Mouse (Mus musculus): ENCODE data around the gene Gm10392. TPM values are rescaled to one million over a fixed set of nuclear protein-coding genes. Genes with fewer than 3 reads are reported as not detected.

Gene Gm10392
- polyA plus RNA-seq, 1 experiment from 2014 or later = not detected

DNA sequence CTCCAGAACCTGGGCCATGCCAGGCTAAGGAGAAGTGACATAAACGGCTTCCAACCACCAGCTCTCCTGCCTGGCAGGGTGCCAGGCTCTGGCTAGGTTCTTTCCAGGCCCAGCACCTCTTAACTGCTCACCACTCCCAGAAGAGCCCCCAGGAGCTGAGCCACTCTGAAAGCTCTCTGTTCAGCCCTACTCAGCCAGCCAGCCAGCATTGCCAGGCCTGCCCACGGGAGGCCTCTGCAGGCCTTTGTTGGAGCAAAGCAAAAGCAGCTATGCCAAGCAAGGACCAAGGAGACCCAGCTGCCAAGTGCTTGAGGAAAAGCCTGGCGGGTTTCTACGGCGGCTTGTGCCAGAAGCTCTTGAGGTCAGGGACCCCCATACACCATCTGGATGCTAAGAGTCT, 32.2 kb downstream of the Gm10392 start:
- Histone ChIP-seq H3K4me3 (0 out of 2 replicates have a peak overlapping the region, but pooled peaks have one; percentile 4), H3K27ac (peak overlapping the region; percentile 53; the same call in 1 of the 2 replicates), H3K4me2 (replicated peaks) (peak overlapping the region; percentile 96), H3K9ac (peak overlapping the region; percentile 50), H3K4me1 (peaks cover 69% of the 10 kb centered on the region), H3K9me3 (no peaks in the 10 kb centered on the region), H3K36me3 (no peaks in the 10 kb centered on the region), H3K27me3 (no peaks in the 10 kb centered on the region)
- ATAC-seq (ENCODE audit: low FRiP score, low read depth) = no peak
- 47% methylated on average over 5 of the region's 5 CpGs for WGBS

DNA sequence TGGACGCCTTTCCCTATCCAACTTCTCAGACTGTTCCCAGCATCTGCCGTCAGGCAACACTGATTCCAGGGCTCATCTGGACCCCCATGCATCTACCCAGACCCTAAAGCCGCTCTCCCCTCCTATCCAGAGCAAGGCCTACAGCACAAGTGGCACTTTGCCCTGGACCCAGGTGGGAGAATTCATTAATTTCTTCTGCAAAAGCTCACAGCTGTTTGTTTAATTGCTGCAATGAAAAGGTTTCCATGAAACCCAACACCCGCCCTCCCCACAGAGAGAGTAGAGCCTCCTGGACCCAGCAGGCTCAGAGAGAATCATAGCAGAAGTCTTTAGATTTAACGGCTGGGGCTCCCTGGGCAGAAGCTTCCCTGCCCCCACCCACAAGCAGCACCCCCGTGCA, 33.8 kb downstream of the Gm10392 start:
- Histone ChIP-seq H3K9me3 (no peaks in the 10 kb centered on the region), H3K4me2 (replicated peaks) (peak overlapping the region; percentile 42), H3K9ac (no peak overlapping the region), H3K4me1 (peaks cover 55% of the 10 kb centered on the region), H3K36me3 (no peaks in the 10 kb centered on the region), H3K27me3 (no peaks in the 10 kb centered on the region), H3K27ac (peak overlapping the region; percentile 69; the same call in 1 of the 2 replicates), H3K4me3 (no peak overlapping the region)
- 20% methylated on average over 6 of the region's 6 CpGs for WGBS
- 0 out of 2 replicates have a peak, but pooled peaks have one; percentile 9 for ATAC-seq (ENCODE audit: low FRiP score, low read depth)

DNA sequence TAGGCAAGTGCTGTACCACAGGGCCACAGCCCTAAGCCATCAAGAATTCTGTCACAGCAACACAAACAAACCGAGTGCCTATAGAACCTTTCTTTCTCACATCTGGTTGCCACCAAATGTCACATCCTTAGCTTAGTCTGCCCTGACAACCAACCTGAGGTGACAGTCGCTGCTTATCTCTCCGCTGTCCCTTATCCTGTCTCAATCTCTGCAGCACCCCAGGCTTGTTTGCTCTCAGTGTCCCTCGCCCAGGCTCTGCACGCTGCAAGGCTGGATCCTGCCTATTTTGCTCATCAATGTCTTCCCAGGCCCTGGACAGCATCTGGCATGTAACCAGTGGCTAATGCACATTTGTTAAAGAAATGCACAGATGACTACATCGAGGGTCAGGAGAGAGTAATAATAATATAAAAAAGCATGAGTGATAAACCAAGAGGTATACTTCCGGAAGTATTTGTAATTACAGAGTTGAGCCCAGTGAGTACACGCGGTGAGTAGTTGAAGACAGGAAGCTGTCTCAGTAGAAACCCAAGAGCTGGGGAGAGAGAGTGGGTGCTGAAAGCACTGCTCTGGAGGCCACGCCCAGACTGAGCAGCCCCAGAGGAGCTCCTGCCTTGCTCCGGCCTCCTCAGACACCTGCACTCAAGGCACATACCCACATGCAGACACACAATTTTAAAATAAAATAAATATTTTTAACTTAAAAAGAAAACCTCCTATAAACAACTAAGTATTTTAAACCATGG, 35.3 kb downstream of the Gm10392 start:
- no peaks in the 10 kb centered on the region for H3K9me3 ChIP-seq
- H3K4me2 ChIP-seq (replicated peaks) = no peak overlapping the region
- ATAC-seq (ENCODE audit: low FRiP score, low read depth) = no peak
- no peak overlapping the region for H3K27ac ChIP-seq
- 56% methylated on average over 11 of the region's 11 CpGs for WGBS
- peaks cover 49% of the 10 kb centered on the region for H3K4me1 ChIP-seq
- no peaks in the 10 kb centered on the region for H3K27me3 ChIP-seq
- no peak overlapping the region for H3K4me3 ChIP-seq
- no peaks in the 10 kb centered on the region for H3K36me3 ChIP-seq
- H3K9ac ChIP-seq = no peak overlapping the region

DNA sequence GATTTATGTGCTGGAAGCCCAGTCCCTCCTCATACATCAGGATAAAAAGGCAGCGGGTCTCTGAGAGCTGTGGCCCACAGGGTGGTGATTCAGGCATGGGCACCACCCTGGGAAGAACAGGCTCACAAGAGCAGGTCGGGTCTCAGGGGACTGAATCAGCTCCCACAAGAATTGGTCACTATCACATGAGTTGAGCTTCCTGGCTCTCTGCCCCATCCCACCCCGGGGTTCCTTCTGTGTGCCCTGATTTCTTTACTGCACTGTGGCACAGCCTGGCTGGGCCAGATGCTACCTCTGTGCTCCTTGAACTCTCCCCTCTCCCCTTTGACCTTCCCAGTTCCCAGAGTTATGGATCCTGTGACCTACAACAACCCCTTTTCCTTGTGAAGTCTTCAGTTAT, 36.0 kb downstream of the Gm10392 start:
- 70% methylated on average over 3 of the region's 3 CpGs for WGBS
- H3K27ac ChIP-seq = no peak overlapping the region
- peaks cover 42% of the 10 kb centered on the region for H3K4me1 ChIP-seq
- H3K9ac ChIP-seq = no peak overlapping the region
- H3K4me3 ChIP-seq = no peak overlapping the region
- H3K4me2 ChIP-seq (replicated peaks) = no peak overlapping the region
- no peaks in the 10 kb centered on the region for H3K27me3 ChIP-seq
- H3K36me3 ChIP-seq = no peaks in the 10 kb centered on the region
- ATAC-seq (ENCODE audit: low FRiP score, low read depth) = no peak
- H3K9me3 ChIP-seq = no peaks in the 10 kb centered on the region

DNA sequence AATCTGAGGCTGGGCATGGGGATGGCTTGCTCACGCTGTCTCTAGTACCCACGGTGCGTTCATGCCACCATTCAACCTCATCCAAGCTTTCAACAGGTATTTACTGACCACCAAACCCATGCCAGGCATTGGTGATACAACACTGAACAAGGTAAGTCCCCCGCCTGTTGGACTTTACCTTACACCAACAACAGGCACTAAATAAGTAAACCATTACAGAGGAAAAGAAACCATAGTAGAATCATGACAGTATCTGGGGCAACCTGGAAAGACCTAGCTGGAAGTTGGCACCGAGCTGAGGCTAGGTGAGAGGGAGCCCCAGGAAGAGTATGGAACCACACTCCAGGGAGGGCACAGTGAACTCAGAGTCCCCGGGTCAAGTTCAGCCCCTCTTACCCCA, 42.1 kb downstream of the Gm10392 start:
- peaks cover 40% of the 10 kb centered on the region for H3K36me3 ChIP-seq
- H3K4me1 ChIP-seq = no peaks in the 10 kb centered on the region
- no peaks in the 10 kb centered on the region for H3K9me3 ChIP-seq
- H3K4me2 ChIP-seq (replicated peaks) = no peak overlapping the region
- no peak overlapping the region for H3K9ac ChIP-seq
- WGBS = 93% methylated on average over 6 of the region's 6 CpGs
- H3K27ac ChIP-seq = no peak overlapping the region
- ATAC-seq (ENCODE audit: low FRiP score, low read depth) = no peak
- no peaks in the 10 kb centered on the region for H3K27me3 ChIP-seq
- H3K4me3 ChIP-seq = no peak overlapping the region

DNA sequence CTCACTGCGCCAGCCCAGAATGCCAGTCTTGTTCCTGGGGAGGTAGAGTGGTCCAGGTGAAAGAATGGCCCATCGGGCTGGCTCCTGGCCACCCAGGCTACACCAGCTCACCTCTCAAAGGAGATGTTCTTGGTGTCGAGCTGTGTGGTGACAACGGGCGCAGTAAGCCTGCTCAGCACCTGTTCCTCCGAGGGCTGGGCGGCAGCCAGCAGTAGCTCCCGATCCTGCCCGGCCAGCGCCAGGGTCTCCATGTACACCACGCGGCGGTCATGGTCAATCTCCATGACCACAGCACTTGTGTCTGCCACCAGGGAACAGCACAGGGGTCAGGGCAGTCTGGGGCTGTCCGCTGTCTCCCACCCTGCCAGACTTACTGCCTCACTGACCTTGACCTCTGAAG, 42.8 kb downstream of the Gm10392 start:
- peaks cover 47% of the 10 kb centered on the region for H3K36me3 ChIP-seq
- H3K9me3 ChIP-seq = no peaks in the 10 kb centered on the region
- H3K27me3 ChIP-seq = no peaks in the 10 kb centered on the region
- ATAC-seq (ENCODE audit: low FRiP score, low read depth) = no peak
- no peak overlapping the region for H3K9ac ChIP-seq
- no peak overlapping the region for H3K4me3 ChIP-seq
- H3K4me2 ChIP-seq (replicated peaks) = no peak overlapping the region
- no peak overlapping the region for H3K27ac ChIP-seq
- no peaks in the 10 kb centered on the region for H3K4me1 ChIP-seq
- WGBS = 95% methylated on average over 14 of the region's 14 CpGs

DNA sequence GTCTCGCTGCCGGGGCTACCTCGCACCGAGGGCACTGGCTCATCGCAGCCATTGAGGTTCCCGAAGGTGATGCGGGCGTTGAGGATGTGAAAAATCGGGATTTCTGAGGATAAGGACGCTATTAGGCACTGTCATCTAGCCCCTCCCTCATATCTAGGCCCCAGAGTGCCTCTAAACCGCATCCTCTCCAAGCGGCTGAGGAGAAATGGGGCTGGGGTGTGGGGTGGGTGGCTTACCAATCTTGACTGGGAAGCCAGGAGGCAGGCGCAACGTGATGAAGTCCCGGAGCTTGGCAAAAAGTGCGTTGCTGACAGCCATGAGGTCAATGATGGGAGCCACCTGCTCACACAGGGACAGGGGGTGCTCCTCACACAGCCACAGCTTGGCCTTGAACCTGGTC, 46.2 kb downstream of the Gm10392 start:
- H3K27ac ChIP-seq = no peak overlapping the region
- H3K9ac ChIP-seq = no peak overlapping the region
- no peak for ATAC-seq (ENCODE audit: low FRiP score, low read depth)
- H3K27me3 ChIP-seq = peaks cover 22% of the 10 kb centered on the region
- H3K9me3 ChIP-seq = no peaks in the 10 kb centered on the region
- H3K36me3 ChIP-seq = peaks cover 58% of the 10 kb centered on the region
- no peak overlapping the region for H3K4me2 ChIP-seq (replicated peaks)
- 93% methylated on average over 16 of the region's 16 CpGs for WGBS
- peaks cover 7% of the 10 kb centered on the region for H3K4me1 ChIP-seq
- no peak overlapping the region for H3K4me3 ChIP-seq

DNA sequence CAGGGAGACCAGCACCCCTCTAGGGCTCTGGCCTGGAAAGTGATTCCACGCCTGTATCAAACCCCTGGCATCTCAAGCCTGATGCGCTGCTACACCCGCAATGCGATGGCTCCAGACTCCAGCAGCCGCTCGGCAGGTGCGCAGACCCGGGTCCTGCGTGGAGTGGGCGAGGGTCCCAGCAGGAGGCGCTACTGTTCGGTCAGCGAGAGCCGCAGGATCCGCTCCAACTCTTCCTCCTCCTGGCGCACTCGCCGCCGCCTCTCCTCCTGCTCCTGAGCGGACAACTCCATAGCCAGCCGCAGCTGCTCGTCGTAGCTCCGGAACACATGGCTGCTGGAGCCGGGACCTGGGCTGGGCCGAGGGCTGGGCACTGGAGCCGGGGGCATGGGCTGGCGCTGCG, 47.6 kb downstream of the Gm10392 start:
- Histone ChIP-seq H3K4me1 (peaks cover 17% of the 10 kb centered on the region), H3K4me2 (replicated peaks) (no peak overlapping the region), H3K9me3 (no peaks in the 10 kb centered on the region), H3K4me3 (no peak overlapping the region), H3K27ac (no peak overlapping the region), H3K27me3 (peaks cover 36% of the 10 kb centered on the region), H3K9ac (no peak overlapping the region), H3K36me3 (peaks cover 52% of the 10 kb centered on the region)
- 69% methylated on average over 29 of the region's 29 CpGs for WGBS
- no peak for ATAC-seq (ENCODE audit: low FRiP score, low read depth)

DNA sequence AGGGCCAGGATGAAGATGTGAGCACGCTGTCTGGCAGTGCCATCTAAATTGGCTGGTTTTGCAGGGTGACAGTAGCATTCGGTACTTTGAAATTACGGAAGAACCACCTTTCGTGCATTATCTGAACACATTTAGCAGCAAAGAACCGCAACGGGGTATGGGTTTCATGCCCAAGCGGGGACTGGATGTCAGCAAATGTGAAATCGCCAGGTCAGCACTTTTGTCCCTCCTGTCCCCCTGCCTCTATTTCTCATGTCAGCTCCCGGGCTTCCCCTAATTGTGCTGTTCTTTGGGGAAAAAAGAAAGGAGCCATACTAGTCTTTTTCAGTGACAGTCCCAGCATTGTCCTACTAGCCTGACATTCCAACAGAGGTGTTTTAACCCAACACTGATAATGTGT, 50.6 kb downstream of the Gm10392 start:
- Histone ChIP-seq H3K27me3 (peaks cover 66% of the 10 kb centered on the region), H3K4me2 (replicated peaks) (no peak overlapping the region), H3K4me1 (peaks cover 17% of the 10 kb centered on the region), H3K9me3 (no peaks in the 10 kb centered on the region), H3K4me3 (no peak overlapping the region), H3K27ac (no peak overlapping the region), H3K36me3 (peaks cover 32% of the 10 kb centered on the region), H3K9ac (no peak overlapping the region)
- 82% methylated on average over 9 of the region's 9 CpGs for WGBS
- no peak for ATAC-seq (ENCODE audit: low FRiP score, low read depth)

DNA sequence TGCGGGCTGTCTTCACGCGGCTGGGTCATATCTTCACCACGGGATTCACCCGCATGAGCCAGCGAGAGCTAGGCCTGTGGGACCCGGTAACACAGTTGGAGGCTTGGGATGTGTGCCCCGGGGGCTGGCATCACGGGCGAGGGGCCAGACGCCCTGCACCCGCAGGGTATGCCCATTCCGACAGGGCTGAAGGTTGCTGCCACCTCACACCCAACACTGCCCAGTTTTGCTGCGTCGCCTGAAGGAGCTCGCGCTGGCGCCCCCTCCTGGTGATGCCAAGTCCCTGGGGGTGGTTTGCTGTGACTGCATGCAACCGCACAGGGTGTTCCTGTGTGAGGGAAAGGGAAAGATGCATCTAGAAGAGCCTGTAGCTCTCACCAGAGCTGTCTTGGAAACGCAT, 51.2 kb downstream of the Gm10392 start:
- ATAC-seq (ENCODE audit: low FRiP score, low read depth) = no peak
- H3K4me2 ChIP-seq (replicated peaks) = peak overlapping the region; percentile 38; the same call in 1 of the 2 replicates
- no peak overlapping the region for H3K27ac ChIP-seq
- H3K4me3 ChIP-seq = peak overlapping the region; percentile 2; the same call in 1 of the 2 replicates
- H3K9ac ChIP-seq = no peak overlapping the region
- 13% methylated on average over 20 of the region's 20 CpGs for WGBS
- no peaks in the 10 kb centered on the region for H3K9me3 ChIP-seq
- H3K4me1 ChIP-seq = peaks cover 20% of the 10 kb centered on the region
- peaks cover 26% of the 10 kb centered on the region for H3K36me3 ChIP-seq
- peaks cover 72% of the 10 kb centered on the region for H3K27me3 ChIP-seq

DNA sequence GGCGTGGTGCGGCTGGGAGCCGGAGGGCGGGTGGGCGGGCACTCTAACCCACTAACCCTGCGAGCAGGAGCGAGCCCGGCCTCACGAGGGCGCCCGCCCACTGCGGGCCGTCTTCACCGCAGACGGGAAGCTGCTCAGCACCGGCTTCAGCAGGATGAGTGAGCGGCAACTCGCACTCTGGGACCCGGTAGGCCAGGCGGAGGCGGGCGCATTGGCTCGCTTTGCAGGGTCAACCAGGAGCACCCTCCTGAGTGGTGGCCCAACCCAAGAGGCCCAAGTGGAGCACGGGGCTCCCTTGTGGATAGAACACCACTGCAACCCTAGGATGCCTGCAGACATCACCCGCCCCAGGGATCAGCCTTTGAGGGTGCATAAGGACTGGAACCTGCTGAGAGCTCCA, 51.8 kb downstream of the Gm10392 start:
- peaks cover 79% of the 10 kb centered on the region for H3K27me3 ChIP-seq
- H3K4me1 ChIP-seq = peaks cover 23% of the 10 kb centered on the region
- H3K9ac ChIP-seq = no peak overlapping the region
- 6% methylated on average over 16 of the region's 25 CpGs for WGBS
- H3K4me3 ChIP-seq = 0 out of 2 replicates have a peak overlapping the region, but pooled peaks have one; percentile 12
- peak overlapping the region; percentile 38 for H3K4me2 ChIP-seq (replicated peaks)
- peaks cover 20% of the 10 kb centered on the region for H3K36me3 ChIP-seq
- no peak overlapping the region for H3K27ac ChIP-seq
- ATAC-seq (ENCODE audit: low FRiP score, low read depth) = no peak
- no peaks in the 10 kb centered on the region for H3K9me3 ChIP-seq
